Mouse (Mus musculus): ENCODE results near the gene Ttc7.

DNA sequence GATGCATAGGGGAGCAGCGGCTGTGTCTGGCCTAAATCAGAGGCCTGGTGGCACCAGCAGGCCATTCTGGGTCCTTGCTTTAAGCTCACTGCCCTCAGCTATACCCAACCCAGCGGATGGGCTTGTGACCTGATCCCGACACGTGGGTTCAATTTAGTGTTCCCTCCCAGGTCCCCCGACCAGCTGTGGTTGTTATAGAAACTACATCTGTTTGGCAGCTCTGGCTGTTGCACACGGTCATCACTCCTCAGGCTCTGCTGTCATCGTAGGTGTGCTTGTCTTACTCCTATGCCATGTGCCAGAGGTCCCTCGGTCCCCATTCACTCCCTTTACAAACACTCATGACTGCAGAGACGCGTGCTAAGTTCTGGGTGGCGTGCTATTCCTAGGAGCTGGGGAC, 44.9 kb upstream of the Ttc7 start:
- TF ChIP-seq CTCF (IDR thresholded peaks at IDR 0.05; ENCODE audit: borderline replicate concordance, insufficient read depth, low read length) (no peak), POLR2A (IDR thresholded peaks at IDR 0.05; ENCODE audit: low read depth, low read length) (no peak)

All from embryonic fibroblast, embryonic 13.5 days (primary cell).